Mouse (Mus musculus) embryonic facial prominence, embryonic 12.5 days (tissue): Measurements from ENCODE around the gene Cyp8b1. TPM values are rescaled to one million over a fixed set of nuclear protein-coding genes. Genes with fewer than 3 reads are reported as not detected.

Experiments used
- ATAC-seq: fragments of 200-750 bp; cut with Nextera tagmentation; 2 replicates; pipeline ENCODE4 v1.8.0; 2017; ENCODE audit not compliant: insufficient number of reproducible peaks, insufficient read depth, low FRiP score, low TSS enrichment
- H3K27ac ChIP-seq: fragments of 300-500 bp; sonication (generic); 2 replicates; pipeline ENCODE4 v1.5.1; 2016; ENCODE audit warnings: mild to moderate bottlenecking
- H3K27me3 ChIP-seq: fragments of 300-500 bp; sonication (generic); 2 replicates; pipeline ENCODE4 v1.6.1; 2016; ENCODE audit warnings: mild to moderate bottlenecking, moderate library complexity
- H3K36me3 ChIP-seq: fragments of 300-500 bp; sonication (generic); 2 replicates; pipeline ENCODE4 v1.6.1; 2016; ENCODE audit warnings: mild to moderate bottlenecking
- H3K4me1 ChIP-seq: fragments of 300-500 bp; sonication (generic); 2 replicates; pipeline ENCODE4 v1.6.1; 2016
- H3K4me2 ChIP-seq: fragments of 300-500 bp; sonication (generic); replicated peaks from 2 replicates; pipeline ENCODE4 v1.6.1; 2016; ENCODE audit warnings: mild to moderate bottlenecking, moderate library complexity
- H3K4me3 ChIP-seq: fragments of 300-500 bp; sonication (generic); 2 replicates; pipeline ENCODE4 v1.5.1; 2016; ENCODE audit warnings: mild to moderate bottlenecking
- H3K9ac ChIP-seq: fragments of 300-500 bp; sonication (generic); 2 replicates; pipeline ENCODE4 v1.6.1; 2016; ENCODE audit warnings: mild to moderate bottlenecking, moderate library complexity
- H3K9me3 ChIP-seq: fragments of 300-500 bp; sonication (generic); 2 replicates; pipeline ENCODE4 v1.6.1; 2016; ENCODE audit warnings: mild to moderate bottlenecking, moderate library complexity
- WGBS: fragments of 180-500 bp; shearing (Covaris S2); methylation state at CpG from one replicate; pipeline ENCODE4 v1.1.7; 2016; 5-methylcytosine and 5-hydroxymethylcytosine counted together
- polyA plus RNA-seq: library from polyadenylated mRNA; unstranded; fragments of >200 nt; fragmentation: Nextera tagmentation; extraction: Ambion mirVana; gene quantifications from 2 replicates; pipeline ENCODE4 v1.2.1, GENCODE M21; 2016

Gene Cyp8b1
- polyA plus RNA-seq, 1 experiment from 2014 or later = not detected

DNA sequence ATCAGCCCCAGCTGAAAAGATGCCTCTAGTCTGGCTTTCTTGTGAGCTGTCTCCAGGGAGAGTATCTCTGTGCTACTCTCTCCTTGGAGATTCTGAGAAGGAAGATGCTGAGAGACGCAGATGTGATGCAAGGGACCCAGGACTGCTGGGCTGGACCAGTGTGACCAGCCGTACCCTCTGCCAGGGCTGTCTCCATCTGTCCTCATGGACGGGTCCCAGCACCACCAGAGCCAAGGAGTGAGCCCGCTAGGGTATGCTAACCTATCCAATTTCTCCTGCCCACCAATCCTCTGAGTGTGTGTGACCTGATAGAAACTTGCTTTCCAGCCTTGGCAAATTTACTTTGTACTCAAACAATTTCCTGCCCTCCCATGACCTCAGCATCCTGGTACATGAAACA is 3.3 kb downstream of the Cyp8b1 start:
- no peaks in the 10 kb centered on the region for H3K4me1 ChIP-seq
- WGBS = 81% methylated on average over 4 of the region's 4 CpGs
- no peak overlapping the region for H3K4me3 ChIP-seq
- H3K27ac ChIP-seq = no peak overlapping the region
- no peaks in the 10 kb centered on the region for H3K36me3 ChIP-seq
- no peak overlapping the region for H3K4me2 ChIP-seq
- H3K9ac ChIP-seq = no peak overlapping the region
- H3K9me3 ChIP-seq = no peaks in the 10 kb centered on the region
- no peaks in the 10 kb centered on the region for H3K27me3 ChIP-seq
- ATAC-seq = no peak

DNA sequence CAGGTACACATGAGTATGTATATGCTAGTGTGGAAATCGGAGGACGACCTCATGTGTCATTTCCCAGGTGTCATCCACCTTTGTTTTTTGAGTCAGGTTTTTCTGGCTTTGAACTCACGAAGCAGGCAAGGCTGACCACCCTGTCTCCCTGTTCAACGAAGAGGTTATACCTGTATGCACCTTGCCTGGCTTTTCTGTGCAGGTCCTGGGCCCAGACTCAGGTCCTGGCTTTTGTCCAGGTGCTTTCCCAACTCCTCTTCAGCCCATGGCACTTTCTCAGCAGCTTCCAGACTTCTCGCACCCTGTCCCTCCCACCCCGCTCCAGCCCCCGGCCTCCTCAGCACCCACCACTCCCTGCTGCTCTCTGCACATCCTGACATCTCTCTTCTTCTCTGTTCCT is 4.9 kb downstream of the Cyp8b1 start:
- no peak overlapping the region for H3K27ac ChIP-seq
- H3K27me3 ChIP-seq = no peaks in the 10 kb centered on the region
- no peak overlapping the region for H3K4me3 ChIP-seq
- H3K9ac ChIP-seq = no peak overlapping the region
- no peak for ATAC-seq
- WGBS = 87% methylated on average over 7 of the region's 7 CpGs
- no peaks in the 10 kb centered on the region for H3K9me3 ChIP-seq
- no peak overlapping the region for H3K4me2 ChIP-seq
- H3K36me3 ChIP-seq = no peaks in the 10 kb centered on the region
- H3K4me1 ChIP-seq = no peaks in the 10 kb centered on the region

DNA sequence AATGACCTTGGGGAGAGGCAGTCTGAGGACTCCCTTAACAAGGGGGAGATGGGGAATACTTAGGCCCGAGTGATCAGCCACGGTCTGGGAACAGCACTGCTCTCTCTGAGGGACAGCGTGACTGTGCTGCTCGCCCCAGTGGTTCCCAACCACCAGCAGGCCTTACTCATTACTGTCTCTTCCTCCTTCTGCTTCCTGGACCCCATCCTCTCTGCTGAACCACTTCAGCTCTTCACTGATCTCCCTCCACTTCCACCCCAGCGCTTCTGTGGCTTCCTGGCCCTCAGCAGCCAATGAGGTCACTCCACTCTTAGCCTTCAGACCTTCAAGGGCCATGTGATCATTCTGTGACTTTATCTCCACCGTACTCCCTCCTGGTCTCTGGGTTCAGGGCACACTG is 6.5 kb downstream of the Cyp8b1 start:
- Histone ChIP-seq H3K27ac (no peak overlapping the region), H3K9ac (no peak overlapping the region), H3K4me2 (no peak overlapping the region), H3K4me1 (no peaks in the 10 kb centered on the region), H3K27me3 (no peaks in the 10 kb centered on the region), H3K36me3 (no peaks in the 10 kb centered on the region), H3K9me3 (no peaks in the 10 kb centered on the region), H3K4me3 (no peak overlapping the region)
- 87% methylated on average over 6 of the region's 6 CpGs for WGBS
- no peak for ATAC-seq

DNA sequence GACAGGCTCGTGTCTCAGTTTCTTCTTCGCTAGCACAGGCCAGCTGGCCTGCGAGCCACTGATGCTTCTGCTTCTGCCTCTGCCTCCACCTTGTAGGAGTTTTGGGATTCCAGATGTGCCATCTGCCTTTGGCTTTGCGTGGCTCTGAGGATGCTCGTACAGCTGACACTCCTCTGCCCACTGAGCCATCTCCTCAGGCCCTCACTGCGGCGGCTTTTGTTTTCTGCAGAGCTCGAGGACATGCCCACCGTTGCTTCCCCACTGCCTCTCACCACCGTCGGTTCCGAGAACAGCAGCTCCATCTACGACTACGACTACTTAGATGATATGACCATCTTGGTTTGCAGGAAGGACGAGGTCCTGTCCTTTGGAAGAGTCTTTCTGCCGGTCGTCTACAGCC is 7.8 kb downstream of the Cyp8b1 start:
- WGBS = 88% methylated on average over 17 of the region's 17 CpGs
- ATAC-seq = no peak
- Histone ChIP-seq H3K4me1 (no peaks in the 10 kb centered on the region), H3K4me3 (no peak overlapping the region), H3K9me3 (no peaks in the 10 kb centered on the region), H3K27ac (no peak overlapping the region), H3K27me3 (no peaks in the 10 kb centered on the region), H3K36me3 (no peaks in the 10 kb centered on the region), H3K9ac (no peak overlapping the region), H3K4me2 (no peak overlapping the region)

DNA sequence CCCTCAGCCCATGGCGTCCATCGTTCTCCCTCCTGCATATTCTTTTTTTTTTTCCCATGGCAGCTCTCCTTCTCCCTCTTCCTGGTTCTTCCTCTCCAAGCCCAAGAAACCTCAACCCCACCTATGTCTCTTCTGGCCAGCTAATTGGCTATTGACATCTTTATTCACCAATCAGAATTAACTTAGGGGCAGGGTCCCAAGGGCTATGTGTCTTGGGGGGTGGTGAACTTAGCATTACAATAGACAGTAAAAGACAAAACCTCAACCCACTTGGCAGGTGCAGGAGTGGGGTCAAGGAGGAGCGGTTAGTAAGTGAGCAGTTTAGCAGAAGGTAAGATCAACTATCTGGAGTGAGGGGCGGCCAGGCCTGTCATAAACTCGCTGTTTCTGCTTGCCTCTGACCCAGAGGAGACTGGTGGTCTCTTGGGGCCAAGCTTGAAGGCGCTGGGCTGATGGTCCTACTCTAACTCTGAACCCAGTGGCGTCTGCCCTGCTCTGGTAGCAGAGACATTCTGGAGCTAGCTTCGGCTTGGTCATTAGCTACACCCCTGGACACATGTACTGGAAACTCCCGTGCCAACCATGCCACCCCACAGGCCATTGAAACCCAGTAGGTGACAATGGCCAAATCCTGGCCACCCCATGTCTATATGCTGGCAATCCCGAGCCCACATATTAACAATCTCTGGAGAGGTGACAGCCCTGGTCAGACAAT is 8.6 kb downstream of the Cyp8b1 start:
- Histone ChIP-seq H3K4me1 (no peaks in the 10 kb centered on the region), H3K9me3 (no peaks in the 10 kb centered on the region), H3K4me2 (no peak overlapping the region), H3K4me3 (no peak overlapping the region), H3K9ac (no peak overlapping the region), H3K27me3 (no peaks in the 10 kb centered on the region), H3K36me3 (no peaks in the 10 kb centered on the region), H3K27ac (no peak overlapping the region)
- ATAC-seq = no peak
- 72% methylated on average over 10 of the region's 10 CpGs for WGBS

DNA sequence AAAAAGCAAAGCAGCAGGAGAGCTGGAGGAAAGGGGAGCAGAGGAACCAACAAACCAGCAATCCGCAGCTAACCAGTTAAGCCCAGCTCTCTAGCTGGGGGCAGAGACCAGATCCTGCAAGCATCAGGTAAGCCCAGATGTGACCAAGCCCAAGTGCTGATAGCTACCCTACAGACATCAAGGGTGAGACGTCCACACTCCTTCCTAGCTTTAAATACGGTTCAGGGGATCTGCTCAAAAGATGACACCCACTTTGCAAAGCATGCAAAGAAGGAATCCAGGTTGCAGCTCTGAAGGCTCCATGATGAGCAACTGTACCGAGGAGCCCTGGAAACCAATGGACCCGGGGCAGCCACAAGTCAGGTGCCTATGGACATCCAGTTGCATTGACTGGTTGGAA is 9.6 kb downstream of the Cyp8b1 start:
- H3K9me3 ChIP-seq = no peaks in the 10 kb centered on the region
- H3K27ac ChIP-seq = no peak overlapping the region
- no peaks in the 10 kb centered on the region for H3K27me3 ChIP-seq
- no peak overlapping the region for H3K4me2 ChIP-seq
- ATAC-seq = no peak
- H3K4me1 ChIP-seq = no peaks in the 10 kb centered on the region
- H3K4me3 ChIP-seq = no peak overlapping the region
- WGBS = 80% methylated on average over 5 of the region's 5 CpGs
- no peaks in the 10 kb centered on the region for H3K36me3 ChIP-seq
- H3K9ac ChIP-seq = no peak overlapping the region

DNA sequence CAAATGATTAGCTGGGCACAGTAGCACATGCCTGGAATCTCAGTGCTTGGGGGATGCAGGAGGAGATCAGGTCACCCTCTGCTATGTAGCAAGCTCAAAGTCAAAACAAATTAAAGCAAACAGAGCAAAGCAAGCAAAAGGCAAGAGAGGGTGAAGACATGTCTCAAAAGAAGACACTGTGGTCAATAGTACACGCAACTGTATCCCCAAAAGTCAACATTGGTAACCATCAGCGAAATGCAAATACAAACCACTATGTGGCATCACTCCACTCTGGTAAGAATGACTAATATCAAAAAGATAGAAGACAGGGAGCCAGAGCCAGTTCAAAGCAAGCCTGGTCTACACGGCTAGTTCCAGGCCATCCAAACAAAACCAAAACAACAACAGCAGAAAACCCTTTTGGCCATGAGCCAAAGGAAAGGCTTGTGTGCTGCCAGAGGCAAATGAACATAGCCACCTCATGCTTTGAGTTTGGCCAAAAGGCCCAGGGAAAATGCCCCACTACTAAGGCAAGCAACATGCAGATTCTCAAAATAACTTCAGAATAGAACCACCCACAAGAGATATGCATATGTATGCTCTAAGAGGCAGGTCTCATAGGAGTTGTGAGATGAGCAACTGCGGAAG is 10.4 kb downstream of the Cyp8b1 start:
- Histone ChIP-seq H3K27me3 (no peaks in the 10 kb centered on the region), H3K27ac (no peak overlapping the region), H3K9ac (no peak overlapping the region), H3K4me3 (no peak overlapping the region), H3K9me3 (no peaks in the 10 kb centered on the region), H3K4me2 (no peak overlapping the region), H3K36me3 (no peaks in the 10 kb centered on the region), H3K4me1 (no peaks in the 10 kb centered on the region)
- no peak for ATAC-seq
- WGBS = 81% methylated on average over 4 of the region's 4 CpGs

DNA sequence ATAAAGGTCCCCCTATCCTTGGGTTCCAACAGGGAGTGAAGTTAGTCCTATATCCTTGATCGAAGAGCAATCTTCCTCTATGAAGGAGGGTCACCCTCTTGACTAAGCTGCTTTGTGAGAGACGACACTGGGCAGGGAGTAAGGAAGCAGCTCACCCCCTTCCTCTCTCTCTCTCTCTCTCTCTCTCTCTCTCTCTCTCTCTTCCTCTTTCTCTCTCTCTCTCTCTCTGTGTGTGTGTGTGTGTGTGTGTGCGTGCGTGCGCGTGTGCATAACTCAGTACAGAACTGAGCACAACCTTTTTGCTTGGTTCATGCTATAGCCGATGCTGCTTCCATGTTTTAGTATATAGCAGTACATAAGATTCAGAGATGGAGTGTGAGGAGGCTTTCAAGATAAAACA is 11.2 kb downstream of the Cyp8b1 start:
- no peak overlapping the region for H3K9ac ChIP-seq
- H3K4me2 ChIP-seq = no peak overlapping the region
- 93% methylated on average over 7 of the region's 7 CpGs for WGBS
- H3K9me3 ChIP-seq = no peaks in the 10 kb centered on the region
- H3K4me1 ChIP-seq = no peaks in the 10 kb centered on the region
- ATAC-seq = no peak
- no peak overlapping the region for H3K4me3 ChIP-seq
- no peaks in the 10 kb centered on the region for H3K27me3 ChIP-seq
- H3K36me3 ChIP-seq = no peaks in the 10 kb centered on the region
- no peak overlapping the region for H3K27ac ChIP-seq

DNA sequence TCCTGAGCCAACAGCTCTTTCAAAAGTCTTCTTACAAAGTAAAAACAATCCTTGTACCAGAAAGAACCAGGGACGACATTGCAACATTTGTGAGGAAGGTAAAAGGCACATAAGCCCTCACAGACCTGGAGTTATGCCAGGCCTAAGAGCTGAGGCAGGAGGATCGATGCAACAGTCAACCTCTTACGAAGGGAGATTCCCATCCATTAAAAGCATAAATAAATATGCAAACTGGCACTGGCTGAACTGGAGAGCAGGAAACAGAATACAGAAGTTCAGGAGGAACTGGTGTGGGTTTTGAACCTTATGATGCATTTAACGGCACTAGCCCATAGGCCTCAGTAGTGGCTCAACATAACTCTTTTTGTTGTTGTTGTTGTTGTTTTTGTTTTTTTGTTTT is 11.8 kb downstream of the Cyp8b1 start:
- no peak for ATAC-seq
- no peak overlapping the region for H3K27ac ChIP-seq
- WGBS = 89% methylated on average over 4 of the region's 4 CpGs

DNA sequence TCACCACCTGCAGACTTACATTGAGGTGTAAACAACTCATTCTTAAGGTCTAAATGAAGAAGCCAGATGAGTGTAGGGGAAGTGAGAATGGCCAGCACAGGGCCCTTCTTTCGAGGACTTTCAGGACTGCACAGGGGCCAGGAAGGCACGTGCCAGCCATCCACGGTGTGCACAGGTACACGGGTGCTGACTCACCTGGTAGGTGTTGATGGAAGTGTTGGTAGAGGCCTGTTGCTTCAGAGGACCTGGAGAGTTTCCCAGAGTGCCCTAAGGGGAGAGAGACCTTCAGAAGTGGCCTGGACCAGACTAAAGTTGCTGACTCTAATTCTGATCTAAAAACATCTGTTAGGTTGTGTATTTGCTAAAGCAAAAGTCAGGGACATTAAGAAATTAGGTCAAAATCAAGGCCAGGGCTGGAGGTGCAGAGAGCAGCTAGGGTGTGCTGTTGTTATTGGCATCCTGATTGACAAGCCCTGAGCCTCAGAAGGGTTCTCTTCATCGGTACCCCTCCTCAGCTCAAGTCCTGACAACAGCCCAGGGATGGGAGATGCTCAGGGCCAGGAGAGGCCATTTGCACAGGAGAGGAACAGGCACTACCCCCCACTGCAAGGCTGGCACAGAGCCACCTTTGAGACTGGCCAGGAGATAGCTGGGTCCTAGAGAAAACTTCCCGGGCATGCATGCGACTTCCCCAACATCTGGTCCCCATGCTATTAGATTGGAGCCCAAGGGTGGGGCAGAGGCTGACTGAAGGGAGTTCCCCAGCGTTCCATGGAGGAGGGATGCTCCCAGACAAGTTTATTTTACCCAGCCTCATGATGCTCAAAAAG is 12.4 kb downstream of the Cyp8b1 start:
- H3K27me3 ChIP-seq = no peaks in the 10 kb centered on the region
- no peak overlapping the region for H3K4me3 ChIP-seq
- no peaks in the 10 kb centered on the region for H3K4me1 ChIP-seq
- ATAC-seq = no peak
- H3K9ac ChIP-seq = no peak overlapping the region
- no peaks in the 10 kb centered on the region for H3K36me3 ChIP-seq
- no peaks in the 10 kb centered on the region for H3K9me3 ChIP-seq
- H3K4me2 ChIP-seq = no peak overlapping the region
- 78% methylated on average over 8 of the region's 8 CpGs for WGBS
- no peak overlapping the region for H3K27ac ChIP-seq

More for the DNA sequence above, 11.8 kb downstream of the Cyp8b1 start:
- Histone ChIP-seq H3K4me2 (no peak overlapping the region), H3K9ac (no peak overlapping the region), H3K27me3 (no peaks in the 10 kb centered on the region), H3K9me3 (no peaks in the 10 kb centered on the region), H3K36me3 (no peaks in the 10 kb centered on the region), H3K4me3 (no peak overlapping the region), H3K4me1 (no peaks in the 10 kb centered on the region)

DNA sequence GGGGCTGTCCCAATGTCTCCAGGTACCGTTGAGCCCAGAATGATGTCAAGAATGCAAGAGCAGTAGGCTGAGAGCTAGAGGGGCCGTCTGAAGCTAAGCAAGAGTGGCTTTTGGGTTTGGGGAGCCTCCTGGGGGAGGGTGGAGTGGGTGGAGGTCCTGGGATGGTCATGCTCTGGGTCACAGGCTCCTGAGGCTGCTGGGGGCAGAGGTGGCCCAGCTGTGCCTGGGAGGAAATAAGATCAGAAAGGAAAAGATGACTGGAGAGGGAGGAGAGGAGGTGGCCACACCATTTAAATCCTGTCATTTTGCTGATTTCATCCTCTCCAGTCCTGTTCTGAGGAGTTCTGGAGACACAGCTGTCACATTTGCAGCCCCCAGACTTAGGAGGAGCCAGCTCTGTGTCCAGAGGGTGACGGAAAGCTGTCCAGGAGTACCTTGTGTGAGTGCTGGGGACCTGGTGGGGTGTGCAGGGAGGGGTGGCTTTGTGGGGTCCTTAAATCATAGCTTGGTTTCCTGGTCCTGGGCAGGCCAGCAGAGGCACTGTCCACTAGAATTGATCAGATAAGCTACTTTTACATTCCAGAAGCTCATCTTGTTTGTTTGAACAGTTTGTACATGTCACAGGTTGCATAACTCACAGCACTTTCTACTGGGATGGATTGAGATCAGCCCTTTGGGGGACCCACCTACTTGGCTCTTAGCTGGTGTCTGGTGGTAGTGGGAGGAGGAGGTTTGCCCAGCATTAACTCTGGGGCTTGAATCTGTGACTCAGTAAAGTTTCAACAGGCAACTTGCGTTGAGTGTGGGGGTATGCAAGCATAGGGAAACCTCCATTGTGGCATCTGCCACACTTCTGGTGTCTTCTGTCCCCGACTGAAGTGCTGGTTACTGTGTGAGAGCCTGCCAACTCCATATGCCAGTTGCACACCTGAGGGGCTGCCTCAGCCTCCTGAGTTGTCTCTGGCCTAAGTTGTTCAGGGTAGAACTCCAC is 14.1 kb downstream of the Cyp8b1 start:
- Histone ChIP-seq H3K36me3 (no peaks in the 10 kb centered on the region), H3K9ac (no peak overlapping the region), H3K4me3 (no peak overlapping the region), H3K27ac (no peak overlapping the region), H3K4me1 (no peaks in the 10 kb centered on the region), H3K27me3 (no peaks in the 10 kb centered on the region), H3K9me3 (no peaks in the 10 kb centered on the region), H3K4me2 (no peak overlapping the region)
- 73% methylated on average over 5 of the region's 5 CpGs for WGBS
- ATAC-seq = no peak
